Mouse (Mus musculus) limb, embryonic 14.5 days (tissue): ENCODE measurements at regions not wholly inside any gene's neighbourhood (a gene's known extent, or its start where the extent isn't known, plus 50 kb on each side); places are given as distances from the start of the nearest gene placed in this dataset.

Source experiments
- ATAC-seq: fragments of 200-750 bp; cut with Nextera tagmentation; 2 replicates; pipeline ENCODE4 v1.8.0; 2017; ENCODE audit warnings: low read depth, moderate number of reproducible peaks, moderate TSS enrichment; ENCODE audit not compliant: low FRiP score
- DNase-seq: peaks from one replicate; pipeline ENCODE4 v3.0.0-alpha.2; 2015; ENCODE audit warnings: low spot score
- H3K27ac ChIP-seq: fragments of 300-500 bp; sonication (generic); replicated peaks from 2 replicates; pipeline ENCODE4 v1.5.1; 2014; ENCODE audit warnings: low read depth, mild to moderate bottlenecking, low read length, moderate library complexity, mixed read lengths
- H3K27me3 ChIP-seq: fragments of 300-500 bp; sonication (generic); 2 replicates; pipeline ENCODE4 v1.6.1; 2014; ENCODE audit warnings: low read length, mixed read lengths; ENCODE audit not compliant: control insufficient read depth, insufficient read depth
- H3K36me3 ChIP-seq: fragments of 300-500 bp; sonication (generic); 2 replicates; pipeline ENCODE4 v1.6.1; 2014; ENCODE audit warnings: mild to moderate bottlenecking, low read length, moderate library complexity, mixed read lengths; ENCODE audit not compliant: control insufficient read depth, insufficient read depth
- H3K4me1 ChIP-seq: fragments of 300-500 bp; sonication (generic); 2 replicates; pipeline ENCODE4 v1.6.1; 2014; ENCODE audit warnings: antibody characterized with exemption, low read length, mixed read lengths; ENCODE audit not compliant: control insufficient read depth, insufficient read depth
- H3K4me2 ChIP-seq: fragments of 300-500 bp; sonication (generic); replicated peaks from 2 replicates; pipeline ENCODE4 v1.6.1; 2014; ENCODE audit warnings: low read depth, mild to moderate bottlenecking, low read length, moderate library complexity; ENCODE audit not compliant: severe bottlenecking
- H3K4me3 ChIP-seq: fragments of 300-500 bp; sonication (generic); replicated peaks from 2 replicates; pipeline ENCODE4 v1.5.1; 2014; ENCODE audit warnings: low read length
- H3K9ac ChIP-seq: fragments of 300-500 bp; sonication (generic); 2 replicates; pipeline ENCODE4 v1.6.1; 2014; ENCODE audit warnings: mild to moderate bottlenecking, low read depth, low read length, moderate library complexity; ENCODE audit not compliant: severe bottlenecking
- H3K9me3 ChIP-seq: fragments of 300-500 bp; sonication (generic); 2 replicates; pipeline ENCODE4 v1.6.1; 2016; ENCODE audit warnings: low read length; ENCODE audit not compliant: control insufficient read depth
- POLR2A ChIP-seq: fragments of 200-500 bp; IDR thresholded peaks from 2 replicates; pipeline ENCODE4 v1.8.0; 2012; ENCODE audit warnings: inconsistent platforms, mild to moderate bottlenecking, moderate library complexity, borderline replicate concordance; ENCODE audit not compliant: insufficient read depth, insufficient read length; ENCODE audit errors: extremely low read depth
- WGBS: fragments of 180-500 bp; shearing (Covaris S2); extraction: QIAGEN DNeasy Blood & Tissue Kit; methylation state at CpG from one replicate; pipeline ENCODE4 v1.1.7; 2014; 5-methylcytosine and 5-hydroxymethylcytosine counted together

DNA sequence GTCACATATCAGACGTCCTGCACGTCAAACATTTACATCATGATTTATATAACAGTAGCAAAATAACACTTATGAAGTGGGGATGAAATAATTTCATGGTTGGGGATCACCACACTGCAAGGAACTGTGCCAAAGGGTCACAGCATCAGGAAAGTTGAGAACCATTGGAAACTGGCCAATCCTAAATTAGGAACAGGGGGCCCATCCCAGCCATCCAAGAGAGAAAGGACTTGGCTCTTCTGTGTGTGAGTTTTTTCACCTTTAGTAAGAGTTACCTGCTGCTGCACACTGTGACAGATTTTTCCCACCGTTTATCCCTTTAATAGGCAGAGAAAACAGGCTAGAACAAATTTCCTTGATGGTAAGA, 141.2 kb upstream of the Hs6st1 start:
- WGBS, result 33% methylated on average over 3 of the region's 3 CpGs
- no peak overlapping the region for H3K27ac ChIP-seq
- H3K4me2 ChIP-seq, result no peak overlapping the region
- no peaks in the 10 kb centered on the region for H3K27me3 ChIP-seq
- H3K9me3 ChIP-seq, result no peaks in the 10 kb centered on the region
- peaks cover 19% of the 10 kb centered on the region for H3K4me1 ChIP-seq
- peak; percentile 63; the same call in 1 of the 2 replicates for ATAC-seq
- no peak for TF ChIP-seq POLR2A
- no peak overlapping the region for H3K4me3 ChIP-seq
- H3K36me3 ChIP-seq, result no peaks in the 10 kb centered on the region
- peak; percentile 43 for DNase-seq
- no peak overlapping the region for H3K9ac ChIP-seq

- no peak for DNase-seq
- no peaks in the 10 kb centered on the region for H3K36me3 ChIP-seq
- no peak; the same call in 1 of the 2 replicates for ATAC-seq
- H3K4me2 ChIP-seq, result no peak overlapping the region
- no peak for TF ChIP-seq POLR2A
- H3K4me1 ChIP-seq, result peaks cover 19% of the 10 kb centered on the region
- H3K27ac ChIP-seq, result no peak overlapping the region
- no peak overlapping the region for H3K4me3 ChIP-seq
- H3K9me3 ChIP-seq, result no peaks in the 10 kb centered on the region
- WGBS, result 28% methylated on average over 3 of the region's 3 CpGs
- H3K27me3 ChIP-seq, result no peaks in the 10 kb centered on the region
- H3K9ac ChIP-seq, result no peak overlapping the region
Observed at GRCm38 (mm10) chr1:35930351-35930750, 137.8 kb upstream of the Hs6st1 start.

GRCm38 (mm10) chr1:35931056-35931455, 137.1 kb upstream of the Hs6st1 start:
- Histone ChIP-seq H3K4me3 (no peak overlapping the region), H3K27ac (no peak overlapping the region), H3K4me1 (peaks cover 16% of the 10 kb centered on the region), H3K4me2 (no peak overlapping the region), H3K27me3 (no peaks in the 10 kb centered on the region), H3K36me3 (no peaks in the 10 kb centered on the region), H3K9me3 (no peaks in the 10 kb centered on the region), H3K9ac (no peak overlapping the region)
- 75% methylated on average over 7 of the region's 7 CpGs for WGBS
- ATAC-seq, result no peak
- no peak for TF ChIP-seq POLR2A
- DNase-seq, result no peak

- Histone ChIP-seq H3K9me3 (no peaks in the 10 kb centered on the region), H3K4me3 (no peak overlapping the region), H3K9ac (no peak overlapping the region), H3K36me3 (no peaks in the 10 kb centered on the region), H3K4me2 (no peak overlapping the region), H3K27ac (no peak overlapping the region), H3K27me3 (no peaks in the 10 kb centered on the region), H3K4me1 (peaks cover 6% of the 10 kb centered on the region; the same call in 1 of the 2 replicates)
- no peak for TF ChIP-seq POLR2A
- ATAC-seq (no peak), DNase-seq (no peak)
- WGBS, result 93% methylated on average over 7 of the region's 7 CpGs
Observed at GRCm38 (mm10) chr1:35933511-35933910, 134.7 kb upstream of the Hs6st1 start.

DNA sequence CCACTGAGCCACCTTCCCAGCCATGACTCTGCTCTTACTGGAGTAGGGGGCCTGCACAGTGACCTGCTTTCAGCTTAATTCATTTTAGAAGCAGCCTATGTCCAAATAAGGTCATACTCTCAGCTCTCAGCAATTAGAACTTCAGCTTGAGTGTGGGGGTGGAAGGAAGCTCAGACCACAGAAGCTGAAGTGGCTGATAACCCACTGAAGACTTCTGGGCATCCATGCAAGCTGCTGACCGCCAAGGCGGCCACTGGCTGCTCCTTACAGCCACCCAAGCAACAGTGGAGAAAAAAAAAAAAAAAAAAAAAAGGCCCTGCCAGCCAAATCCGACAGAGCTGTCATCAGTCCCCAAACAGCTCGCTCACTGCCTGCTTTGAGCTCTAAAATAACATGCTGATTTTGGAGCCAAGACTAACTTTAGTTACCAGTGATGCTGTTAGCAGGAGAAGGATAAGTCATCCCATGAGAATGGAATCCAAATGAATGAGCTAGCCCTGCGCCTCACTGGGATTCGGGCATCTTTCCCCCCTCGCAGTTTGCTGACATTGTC, 133.0 kb upstream of the Hs6st1 start:
- Histone ChIP-seq H3K4me2 (no peak overlapping the region), H3K36me3 (no peaks in the 10 kb centered on the region), H3K27ac (no peak overlapping the region), H3K27me3 (no peaks in the 10 kb centered on the region), H3K4me1 (peaks cover 6% of the 10 kb centered on the region; the same call in 1 of the 2 replicates), H3K4me3 (no peak overlapping the region), H3K9me3 (no peaks in the 10 kb centered on the region), H3K9ac (no peak overlapping the region)
- ATAC-seq (no peak), DNase-seq (peak; percentile 46)
- no peak for TF ChIP-seq POLR2A
- 50% methylated on average over 7 of the region's 7 CpGs for whole genome bisulfite sequencing
